Mouse (Mus musculus) thymus, postnatal 0 days (tissue): ENCODE measurements around the gene Ttc23. TPM values are rescaled to one million over a fixed set of nuclear protein-coding genes. Genes with fewer than 3 reads are reported as not detected.

Experiments used
- DNase-seq: peaks from one replicate; pipeline ENCODE4 v3.0.0-alpha.2; 2015; ENCODE audit warnings: low spot score
- polyA plus RNA-seq: library from polyadenylated mRNA; unstranded; fragments of >200 nt; fragmentation: Nextera tagmentation; extraction: Ambion mirVana; gene quantifications from 2 replicates; pipeline ENCODE4 v1.2.1, GENCODE M21; 2015

Ttc23 gene
- polyA plus RNA-seq, 1 experiment from 2014 or later = 16.1 TPM

DNA sequence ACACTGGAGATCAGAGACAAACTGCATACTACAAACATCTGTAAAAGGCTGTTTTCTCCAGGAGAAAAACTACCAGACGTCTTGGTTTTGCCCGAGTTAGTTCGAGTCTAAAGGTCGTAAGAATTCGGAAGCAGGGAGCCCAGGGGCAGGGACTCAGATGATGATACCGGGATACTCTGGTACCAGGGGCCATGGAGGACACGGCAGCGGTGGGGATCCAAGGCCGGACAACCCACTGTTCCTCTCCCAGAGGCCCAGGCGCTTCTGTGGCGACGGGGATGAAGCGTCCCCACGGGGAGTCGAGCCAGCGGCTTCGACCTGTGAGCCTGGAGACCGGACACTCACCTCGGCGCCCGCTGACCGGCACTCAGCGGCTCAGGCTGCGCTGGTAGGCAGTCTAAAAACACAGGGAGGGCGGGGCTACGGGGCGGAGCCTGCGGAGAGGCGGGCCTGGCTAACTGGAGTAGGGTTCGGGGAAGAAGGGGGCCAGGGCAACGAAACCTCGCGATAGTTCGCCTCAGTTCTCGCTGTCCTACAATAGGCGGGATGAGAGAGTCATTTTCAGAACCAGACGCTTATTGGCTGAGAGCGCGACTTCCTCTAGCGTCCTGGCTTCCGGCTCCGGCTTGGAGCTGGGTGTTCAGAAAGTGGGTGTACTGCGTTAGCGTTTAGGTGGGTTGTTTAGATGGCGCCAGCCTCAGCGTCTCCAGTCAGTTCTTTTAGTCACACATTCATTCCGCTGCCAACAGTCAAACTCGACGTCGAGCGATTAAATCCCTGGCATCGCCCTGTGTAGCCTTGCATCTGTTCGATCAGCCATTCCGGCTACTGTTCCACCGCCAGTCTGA, 2.2 kb upstream of the Ttc23 start, which contains the start of gene Lrrc28:
Lrrc28 (minus strand) TSS at position 436 of the 848 bp plus-strand sequence.
- DNase-seq = peak; percentile 99

DNA sequence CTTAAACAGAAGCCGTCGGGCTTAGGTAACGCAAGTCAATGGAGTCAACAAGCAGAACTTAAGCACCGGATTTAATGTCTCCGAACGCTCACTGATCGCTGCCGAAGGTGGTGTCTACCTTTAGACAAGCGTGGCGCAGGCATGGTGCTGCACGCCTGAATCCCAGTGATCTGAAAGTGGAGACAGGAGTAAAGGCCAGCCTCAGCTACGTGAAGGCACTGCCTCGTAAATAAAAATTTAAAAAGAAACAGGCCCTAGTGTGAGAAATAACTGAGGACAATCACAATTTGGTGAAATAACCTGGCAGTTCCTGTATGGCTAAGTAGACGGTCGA, 1.6 kb upstream of the Ttc23 start:
- DNase-seq = no peak

GRCm38 (mm10) chr7:67646131-67646530, 1.1 kb upstream of the Ttc23 start:
- DNase-seq = no peak

DNA sequence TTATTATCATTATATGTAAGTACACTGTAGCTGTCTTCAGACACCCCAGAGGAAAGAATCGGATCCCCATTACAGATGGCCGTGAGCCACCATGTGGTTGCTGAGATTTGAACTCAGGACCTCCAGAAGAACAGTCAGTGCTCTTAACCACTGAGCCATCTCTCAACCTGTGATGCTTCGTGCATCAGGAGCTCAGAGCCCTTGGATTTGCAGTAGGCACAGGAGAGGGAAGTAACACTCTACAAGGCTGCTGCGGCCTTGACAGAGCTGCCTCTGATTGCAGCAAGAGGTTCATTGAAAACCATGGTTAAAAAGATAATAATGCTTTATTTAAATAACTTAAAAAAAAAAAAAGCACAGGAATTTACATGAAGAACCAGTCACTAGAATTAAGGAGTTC, 1.2 kb downstream of the Ttc23 start:
- no peak for DNase-seq

DNA sequence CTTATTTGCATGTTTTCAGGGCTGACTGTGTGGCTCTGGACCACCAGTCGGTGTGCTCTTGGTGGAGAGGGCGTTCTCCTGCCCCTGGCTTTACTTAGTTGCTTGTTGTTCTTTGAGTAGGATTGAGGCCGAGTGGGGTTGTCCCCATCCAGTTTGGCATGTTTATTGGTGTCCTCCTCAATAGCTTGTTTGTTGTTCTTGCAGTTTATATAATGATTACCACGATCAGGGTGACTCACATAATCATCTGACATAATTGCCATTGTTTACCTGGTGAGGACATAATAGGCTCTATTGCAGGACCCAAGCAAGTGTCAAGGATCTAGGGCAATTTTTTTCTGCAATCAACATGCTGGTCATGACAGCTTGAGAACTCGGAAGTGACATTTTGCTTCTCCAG, 5.0 kb downstream of the Ttc23 start:
- DNase-seq = no peak

GRCm38 (mm10) chr7:67654668-67655067, 7.5 kb downstream of the Ttc23 start:
- no peak for DNase-seq

GRCm38 (mm10) chr7:67655186-67655585, 8.0 kb downstream of the Ttc23 start:
- no peak for DNase-seq

DNA sequence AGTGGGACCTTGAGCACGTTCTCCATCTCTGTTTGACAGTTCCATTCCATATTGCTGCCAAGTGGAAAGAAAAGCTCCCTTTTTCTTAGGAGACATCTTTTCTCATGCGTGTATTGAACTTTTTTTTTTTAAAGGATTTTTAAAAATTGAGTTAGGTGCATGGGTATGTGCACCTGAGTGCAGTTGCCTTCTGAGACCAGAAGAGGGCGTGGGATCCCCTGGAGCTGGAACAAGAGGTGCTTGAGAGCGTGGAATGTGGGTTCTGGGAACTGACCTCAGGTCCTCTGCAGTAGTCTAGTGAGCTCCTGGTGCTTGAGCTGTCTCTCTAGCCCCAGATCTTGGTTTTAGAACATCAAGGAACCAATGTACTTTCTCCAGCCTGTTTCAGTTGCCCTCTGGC, 10.9 kb downstream of the Ttc23 start:
- no peak for DNase-seq

- DNase-seq = no peak
Observed at GRCm38 (mm10) chr7:67662424-67662823, 15.2 kb downstream of the Ttc23 start.

GRCm38 (mm10) chr7:67663981-67664694, 16.9 kb downstream of the Ttc23 start:
- no peak for DNase-seq

- no peak for DNase-seq
Observed at GRCm38 (mm10) chr7:67670965-67671364, 23.8 kb downstream of the Ttc23 start.

DNA sequence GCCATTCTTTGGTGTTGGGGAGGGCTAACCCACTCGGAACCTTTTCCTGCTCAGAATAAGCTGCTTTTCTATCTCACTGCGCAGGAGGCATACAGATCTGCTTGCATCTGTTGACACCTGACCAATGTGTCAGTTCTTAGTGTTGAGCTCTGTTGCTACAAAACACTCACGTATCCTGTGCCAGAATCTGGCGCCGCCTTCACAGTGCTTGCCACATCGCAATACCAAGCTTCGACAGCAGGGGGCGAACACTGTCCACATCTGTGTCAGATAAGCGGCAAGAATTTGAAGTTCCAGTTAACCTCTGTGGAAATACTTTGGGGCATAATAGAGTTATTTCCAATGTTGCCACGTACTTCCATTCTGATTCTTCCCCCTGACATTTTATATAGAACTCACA, 25.4 kb downstream of the Ttc23 start:
- peak; percentile 86 for DNase-seq

DNA sequence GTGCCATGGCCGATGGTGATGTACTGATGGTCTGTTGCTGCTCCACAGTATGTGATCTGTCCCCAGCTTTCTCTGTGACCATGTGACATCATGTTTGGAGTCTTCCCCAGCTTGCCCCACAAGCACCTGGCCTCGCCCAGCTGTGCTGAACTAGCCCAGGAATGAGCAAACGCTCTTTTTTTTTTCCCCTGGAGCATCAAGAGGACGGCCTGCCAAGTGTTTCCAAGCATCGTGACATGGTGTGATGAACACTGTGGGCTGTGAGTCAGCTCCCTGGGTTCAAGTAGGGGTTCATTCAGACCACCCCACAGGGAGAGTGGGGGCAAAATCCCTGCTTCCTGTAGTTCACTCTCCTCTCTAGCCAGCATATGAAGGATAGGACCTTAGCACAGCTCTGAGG, 26.4 kb downstream of the Ttc23 start:
- DNase-seq = no peak

DNA sequence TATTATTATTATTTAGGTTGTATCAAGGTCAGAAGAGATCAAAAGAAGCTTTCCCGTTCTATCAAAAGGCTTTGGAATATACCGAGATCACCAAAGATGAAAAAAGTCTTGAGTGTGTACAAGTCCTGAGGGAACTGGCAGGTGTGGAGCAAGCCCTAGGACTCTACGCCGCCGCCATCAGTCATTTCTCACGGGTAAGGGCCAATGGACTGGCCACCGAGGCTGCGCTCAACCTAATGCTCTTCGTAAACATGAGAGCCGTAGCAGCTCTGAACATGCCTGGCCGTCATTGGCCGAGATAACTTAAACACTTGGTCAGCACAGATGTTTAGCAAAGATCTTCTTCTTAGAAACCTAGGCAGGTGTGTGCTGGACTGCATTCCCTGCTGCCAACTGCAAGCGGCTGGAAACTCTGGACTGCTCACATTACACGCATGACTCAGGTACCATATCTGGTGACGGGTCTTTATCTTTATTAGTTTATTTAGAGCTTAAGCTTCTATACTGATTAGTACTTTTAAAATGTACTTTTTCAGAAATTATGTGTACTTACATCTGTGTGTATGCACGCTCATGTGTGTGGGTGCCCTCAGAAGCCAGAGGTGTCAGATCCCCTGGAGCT, 31.8 kb downstream of the Ttc23 start:
- no peak for DNase-seq

- no peak for DNase-seq
Observed at GRCm38 (mm10) chr7:67681078-67681477, 33.9 kb downstream of the Ttc23 start.

- DNase-seq = no peak
Observed at GRCm38 (mm10) chr7:67683006-67683405, 35.8 kb downstream of the Ttc23 start.

GRCm38 (mm10) chr7:67686545-67686944, 39.3 kb downstream of the Ttc23 start:
- DNase-seq = no peak

DNA sequence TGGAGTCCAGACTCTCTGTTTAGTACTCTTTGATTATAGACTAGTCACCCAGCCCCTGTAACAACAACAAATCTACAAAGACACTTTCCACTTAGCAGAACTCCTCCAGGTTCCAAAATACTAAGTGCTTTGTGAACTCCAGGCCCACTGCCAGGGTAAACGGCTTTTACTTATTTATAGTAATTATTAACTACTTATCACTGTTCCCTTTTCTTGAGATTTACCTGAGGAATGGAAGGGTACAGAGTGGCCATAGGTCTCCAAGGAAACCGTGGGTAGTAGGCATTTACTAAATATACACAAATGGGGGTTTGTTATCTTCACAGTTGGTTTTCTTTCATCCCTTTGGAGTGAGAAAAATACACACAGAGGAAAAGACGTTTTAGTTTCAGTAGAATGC, 41.1 kb downstream of the Ttc23 start:
- DNase-seq = no peak

DNA sequence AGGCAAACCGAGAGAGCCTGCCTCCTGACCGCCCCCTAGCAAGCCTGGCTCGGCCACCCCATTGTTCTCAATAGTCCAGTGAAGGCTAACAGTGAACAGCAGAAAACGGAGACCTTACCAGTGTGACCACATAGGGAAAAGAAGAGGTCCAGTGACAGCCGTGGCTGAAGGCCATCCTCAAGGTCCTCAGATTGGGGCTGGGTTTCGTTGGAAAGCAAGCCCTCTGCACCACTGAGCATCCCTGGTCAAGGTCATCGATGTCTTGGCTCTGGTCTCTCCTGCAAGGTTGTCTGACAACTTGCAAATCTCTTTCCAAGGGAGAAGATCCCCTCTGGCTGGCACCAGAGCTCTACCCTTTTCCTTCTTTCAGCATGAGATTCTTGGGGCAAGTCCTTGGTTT, 42.6 kb downstream of the Ttc23 start:
- no peak for DNase-seq

- no peak for DNase-seq
Observed at GRCm38 (mm10) chr7:67691036-67691435, 43.8 kb downstream of the Ttc23 start.

GRCm38 (mm10) chr7:67692141-67692540, 44.9 kb downstream of the Ttc23 start:
- no peak for DNase-seq

DNA sequence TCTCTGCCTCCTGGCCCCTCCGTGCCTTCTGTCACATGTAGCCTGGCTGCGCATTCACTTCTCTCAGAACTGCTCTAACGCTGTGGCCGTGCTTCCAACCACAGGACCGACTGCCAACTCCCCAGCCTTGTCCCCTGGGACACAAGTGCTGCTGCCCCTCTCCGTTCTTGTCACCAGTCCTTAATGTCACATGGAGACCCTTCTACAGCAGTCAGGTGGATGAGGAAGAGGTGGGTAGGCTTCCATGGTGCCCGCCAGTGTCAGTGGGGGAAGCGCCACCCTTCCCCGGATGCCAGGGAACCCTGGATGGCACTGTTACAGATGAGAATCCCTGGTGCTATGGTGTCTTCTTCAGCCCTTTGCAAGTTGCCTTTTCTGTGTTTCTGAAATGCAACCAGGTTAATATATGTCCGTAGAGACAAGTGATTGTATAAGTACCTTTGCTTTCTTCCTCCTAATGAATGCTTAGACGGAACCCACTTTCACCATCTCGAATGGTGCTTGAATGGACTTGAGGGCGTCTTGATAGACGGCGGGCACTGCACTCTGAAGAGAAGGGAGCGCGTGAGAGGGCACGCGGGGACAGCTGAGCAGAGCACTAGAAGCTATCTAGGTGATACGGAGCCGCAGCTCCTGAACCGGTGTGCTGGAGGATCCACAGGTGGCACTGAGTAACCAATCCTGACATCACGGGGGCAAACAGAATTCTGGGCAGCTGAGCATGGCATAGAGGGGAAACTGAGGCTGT, 45.8 kb downstream of the Ttc23 start:
- no peak for DNase-seq
